Mouse (Mus musculus) hindbrain, embryonic 11.5 days (tissue): ENCODE data around the gene Gm6096. TPM values are rescaled to one million over a fixed set of nuclear protein-coding genes. Genes with fewer than 3 reads are reported as not detected.
"Not testable (repeated sequence)": the region's sequence is repeated elsewhere in the genome, so short reads cannot be mapped to it uniquely, and the experiment has no call there.

ENCODE experiments used
- ATAC-seq: fragments of 200-750 bp; cut with Nextera tagmentation; 2 replicates; pipeline ENCODE4 v1.8.0; 2017; ENCODE audit warnings: mild to moderate bottlenecking, moderate TSS enrichment, moderate library complexity; ENCODE audit not compliant: low FRiP score
- DNase-seq: peaks from one replicate; pipeline ENCODE4 v3.0.0-alpha.2; 2015; ENCODE audit warnings: low spot score
- H3K27ac ChIP-seq: fragments of 300-500 bp; sonication (generic); 2 replicates; pipeline ENCODE4 v1.5.1; 2014; ENCODE audit warnings: mild to moderate bottlenecking, low read depth, low read length
- H3K27me3 ChIP-seq: fragments of 300-500 bp; sonication (generic); 2 replicates; pipeline ENCODE4 v1.6.1; 2014; ENCODE audit warnings: mild to moderate bottlenecking, low read length, moderate library complexity, mixed read lengths; ENCODE audit not compliant: control insufficient read depth, insufficient read depth
- H3K36me3 ChIP-seq: fragments of 300-500 bp; sonication (generic); 2 replicates; pipeline ENCODE4 v1.6.1; 2014; ENCODE audit warnings: mild to moderate bottlenecking, low read length, moderate library complexity, mixed read lengths; ENCODE audit not compliant: control insufficient read depth, insufficient read depth
- H3K4me1 ChIP-seq: fragments of 300-500 bp; sonication (generic); replicated peaks from 2 replicates; pipeline ENCODE4 v1.6.1; 2014; ENCODE audit warnings: low read length, mixed read lengths; ENCODE audit not compliant: control insufficient read depth, insufficient read depth
- H3K4me2 ChIP-seq: fragments of 300-500 bp; sonication (generic); replicated peaks from 2 replicates; pipeline ENCODE4 v1.6.1; 2014; ENCODE audit warnings: mild to moderate bottlenecking, low read depth, low read length
- H3K4me3 ChIP-seq: fragments of 300-500 bp; sonication (generic); 2 replicates; pipeline ENCODE4 v1.5.1; 2014; ENCODE audit warnings: low read depth, low read length
- H3K9ac ChIP-seq: fragments of 300-500 bp; sonication (generic); 2 replicates; pipeline ENCODE4 v1.6.1; 2014; ENCODE audit warnings: low read depth, low read length
- H3K9me3 ChIP-seq: fragments of 300-500 bp; sonication (generic); 2 replicates; pipeline ENCODE4 v1.6.1; 2016; ENCODE audit warnings: low read length; ENCODE audit not compliant: control insufficient read depth
- WGBS: fragments of 180-500 bp; shearing (Covaris S2); extraction: QIAGEN DNeasy Blood & Tissue Kit; methylation state at CpG from one replicate; pipeline ENCODE4 v1.1.7; 2014; 5-methylcytosine and 5-hydroxymethylcytosine counted together
- polyA plus RNA-seq: library from polyadenylated mRNA; unstranded; fragments of >200 nt; fragmentation: Nextera tagmentation; extraction: Ambion mirVana; gene quantifications from 2 replicates; pipeline ENCODE4 v1.2.1, GENCODE M21; 2014

The Gm6096 gene
- polyA plus RNA-seq: 1.1 TPM in 1 of 2 replicates, not detected in the other

- Histone ChIP-seq H3K9ac (no peak within 1 kb of the TSS), H3K36me3 (no peaks in the 10 kb centered on the region), H3K4me2 (no peak within 1 kb of the TSS), H3K27me3 (no peaks in the 10 kb centered on the region), H3K4me3 (no peak within 1 kb of the TSS), H3K9me3 (no peaks in the 10 kb centered on the region), H3K27ac (no peak within 1 kb of the TSS), H3K4me1 (no peaks in the 10 kb centered on the region)
- DNase-seq (no peak), ATAC-seq (no peak)
- 95% methylated on average over 7 of the region's 7 CpGs for WGBS
Measured at GRCm38 (mm10) chr7:34250738-34251137, at the start of gene Gm6096. Gene Gm6096, plus strand, starts transcription at chr7:34251038.

GRCm38 (mm10) chr7:34202147-34202546 lies 48.7 kb upstream of the Gm6096 start:
- not testable (repeated sequence) for H3K4me1 ChIP-seq, H3K9me3 ChIP-seq, ATAC-seq, H3K4me2 ChIP-seq, H3K27me3 ChIP-seq, H3K4me3 ChIP-seq, H3K9ac ChIP-seq, H3K27ac ChIP-seq, DNase-seq
- H3K36me3 ChIP-seq: peaks cover 21% of the 10 kb centered on the region
- WGBS: 94% methylated on average over 10 of the region's 10 CpGs

GRCm38 (mm10) chr7:34206331-34206730 lies 44.5 kb upstream of the Gm6096 start:
- WGBS: 94% methylated on average over 6 of the region's 6 CpGs
- H3K9ac ChIP-seq: no peak overlapping the region
- H3K36me3 ChIP-seq: peaks cover 24% of the 10 kb centered on the region
- no peak overlapping the region for H3K4me2 ChIP-seq
- ATAC-seq (no peak), DNase-seq (no peak)
- H3K4me3 ChIP-seq: no peak overlapping the region
- H3K27ac ChIP-seq: no peak overlapping the region
- H3K27me3 ChIP-seq: no peaks in the 10 kb centered on the region
- no peaks in the 10 kb centered on the region for H3K4me1 ChIP-seq
- H3K9me3 ChIP-seq: no peaks in the 10 kb centered on the region

DNA sequence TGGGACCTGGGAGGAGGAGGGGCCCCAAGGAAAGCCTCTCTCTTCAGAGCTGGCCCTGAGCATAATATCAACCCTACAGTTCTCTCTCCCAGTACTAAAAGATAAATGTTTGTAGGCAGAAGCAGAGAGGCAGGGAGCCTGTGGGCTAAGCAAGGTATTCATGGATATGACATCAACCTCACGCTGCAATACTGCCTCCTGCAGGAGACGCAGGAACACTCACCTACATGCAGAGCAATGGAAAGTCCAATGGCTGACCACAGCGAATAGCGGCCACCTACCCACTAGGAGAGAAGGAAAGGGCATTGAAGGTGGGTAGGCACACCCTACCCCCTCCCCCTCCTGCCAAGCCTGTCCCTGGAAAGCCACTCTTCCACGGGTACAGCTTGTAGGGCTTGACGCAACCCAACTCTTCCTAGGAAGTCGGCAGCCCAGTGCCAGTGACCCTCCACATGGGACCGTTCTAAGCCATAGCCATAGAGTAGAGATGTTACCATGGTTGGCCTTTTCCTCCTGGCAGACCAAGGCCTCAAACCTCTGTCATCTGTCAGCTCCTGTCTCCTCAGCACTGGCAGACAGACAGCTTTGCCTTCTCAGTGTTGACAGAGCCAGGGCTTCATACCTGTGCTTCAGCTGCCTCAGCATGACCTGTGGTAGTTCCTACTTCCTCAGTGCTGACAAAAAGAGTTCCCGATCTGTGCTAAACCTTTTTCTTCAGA lies 42.7 kb upstream of the Gm6096 start:
- no peak overlapping the region for H3K9ac ChIP-seq
- no peak overlapping the region for H3K27ac ChIP-seq
- ATAC-seq (no peak), DNase-seq (no peak)
- H3K36me3 ChIP-seq: peaks cover 25% of the 10 kb centered on the region
- no peaks in the 10 kb centered on the region for H3K4me1 ChIP-seq
- H3K27me3 ChIP-seq: no peaks in the 10 kb centered on the region
- WGBS: 90% methylated on average over 9 of the region's 9 CpGs
- no peak overlapping the region for H3K4me2 ChIP-seq
- no peaks in the 10 kb centered on the region for H3K9me3 ChIP-seq
- H3K4me3 ChIP-seq: no peak overlapping the region

- peaks cover 14% of the 10 kb centered on the region for H3K36me3 ChIP-seq
- no peak for ATAC-seq
Measured at GRCm38 (mm10) chr7:34213281-34213680, 37.6 kb upstream of the Gm6096 start.

DNA sequence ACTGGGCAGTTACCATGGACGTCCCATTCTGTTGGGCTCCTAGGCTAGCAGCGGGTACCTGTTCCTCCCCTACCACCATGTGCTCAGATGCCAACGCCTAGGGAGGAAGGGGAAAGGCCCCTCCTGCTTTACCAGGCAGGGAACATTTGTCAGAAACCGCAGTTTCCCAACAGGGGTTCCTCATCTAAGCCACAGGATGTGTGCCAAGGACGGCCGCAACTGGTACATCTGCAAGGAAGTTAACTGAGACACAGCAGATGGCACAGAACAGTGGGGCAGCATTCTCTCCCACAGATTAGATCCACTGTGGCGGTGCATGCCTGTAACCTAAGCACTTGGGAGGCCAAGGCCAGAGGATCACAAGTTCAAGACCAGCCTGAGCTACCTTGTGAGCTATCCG lies 36.2 kb upstream of the Gm6096 start:
- no peak for DNase-seq

More at GRCm38 (mm10) chr7:34213281-34213680, 37.6 kb upstream of the Gm6096 start:
- Histone ChIP-seq H3K9ac (no peak overlapping the region), H3K9me3 (no peaks in the 10 kb centered on the region), H3K4me2 (no peak overlapping the region), H3K27me3 (no peaks in the 10 kb centered on the region), H3K4me1 (no peaks in the 10 kb centered on the region), H3K4me3 (no peak overlapping the region), H3K27ac (no peak overlapping the region)
- DNase-seq: no peak
- WGBS: 91% methylated on average over 7 of the region's 7 CpGs

GRCm38 (mm10) chr7:34215481-34215880 lies 35.4 kb upstream of the Gm6096 start:
- 86% methylated on average over 9 of the region's 9 CpGs for WGBS
- ATAC-seq: no peak
- no peaks in the 10 kb centered on the region for H3K27me3 ChIP-seq
- H3K4me2 ChIP-seq: no peak overlapping the region
- no peak overlapping the region for H3K4me3 ChIP-seq
- H3K9ac ChIP-seq: no peak overlapping the region
- no peak for DNase-seq
- peaks cover 9% of the 10 kb centered on the region for H3K36me3 ChIP-seq
- H3K27ac ChIP-seq: no peak overlapping the region
- no peaks in the 10 kb centered on the region for H3K4me1 ChIP-seq
- H3K9me3 ChIP-seq: no peaks in the 10 kb centered on the region

More for the DNA sequence above, 36.2 kb upstream of the Gm6096 start:
- H3K36me3 ChIP-seq: peaks cover 9% of the 10 kb centered on the region
- no peak for ATAC-seq
- H3K4me2 ChIP-seq: no peak overlapping the region
- WGBS: 94% methylated on average over 8 of the region's 8 CpGs
- H3K9ac ChIP-seq: no peak overlapping the region
- no peak overlapping the region for H3K27ac ChIP-seq
- H3K4me3 ChIP-seq: no peak overlapping the region
- no peaks in the 10 kb centered on the region for H3K4me1 ChIP-seq
- H3K9me3 ChIP-seq: no peaks in the 10 kb centered on the region
- no peaks in the 10 kb centered on the region for H3K27me3 ChIP-seq

GRCm38 (mm10) chr7:34216474-34216873 lies 34.4 kb upstream of the Gm6096 start:
- peaks cover 12% of the 10 kb centered on the region for H3K36me3 ChIP-seq
- no peak for ATAC-seq
- no peaks in the 10 kb centered on the region for H3K9me3 ChIP-seq
- H3K4me2 ChIP-seq: no peak overlapping the region
- H3K27me3 ChIP-seq: no peaks in the 10 kb centered on the region
- H3K4me3 ChIP-seq: no peak overlapping the region
- no peak overlapping the region for H3K27ac ChIP-seq
- H3K9ac ChIP-seq: no peak overlapping the region
- 93% methylated on average over 10 of the region's 10 CpGs for WGBS
- H3K4me1 ChIP-seq: no peaks in the 10 kb centered on the region
- DNase-seq: no peak

- 79% methylated on average over 1 of the region's 1 CpGs for WGBS
Measured at GRCm38 (mm10) chr7:34218496-34218895, 32.3 kb upstream of the Gm6096 start.

More at GRCm38 (mm10) chr7:34218496-34218895, 32.3 kb upstream of the Gm6096 start:
- Histone ChIP-seq H3K27ac (no peak overlapping the region), H3K4me3 (no peak overlapping the region), H3K9me3 (no peaks in the 10 kb centered on the region), H3K4me1 (no peaks in the 10 kb centered on the region), H3K9ac (no peak overlapping the region), H3K36me3 (peaks cover 12% of the 10 kb centered on the region), H3K4me2 (no peak overlapping the region), H3K27me3 (no peaks in the 10 kb centered on the region)
- ATAC-seq: no peak
- no peak for DNase-seq
